Mouse (Mus musculus) right cerebral cortex, adult 18-20 months (tissue): ENCODE measurements at regions not wholly inside any gene's neighbourhood (a gene's known extent, or its start where the extent isn't known, plus 50 kb on each side); places are given as distances from the start of the nearest gene placed in this dataset.

Experiments
- DNase-seq: peaks from one replicate; pipeline ENCODE4 v3.0.0; 2022; ENCODE audit warnings: mixed read lengths

- DNase-seq, result peak; percentile 25
Observed at GRCm38 (mm10) chr3:127970891-127971290, 74.8 kb upstream of the Fam241a start.

- DNase-seq, result no peak
Observed at GRCm38 (mm10) chr3:127967170-127967569, 71.0 kb upstream of the Fam241a start.

- no peak for DNase-seq
Observed at GRCm38 (mm10) chr3:127966214-127966613, 70.1 kb upstream of the Fam241a start.

- DNase-seq, result no peak
Observed at GRCm38 (mm10) chr3:127958919-127959684, 63.0 kb upstream of the Fam241a start.

GRCm38 (mm10) chr3:127954856-127955255 lies 58.7 kb upstream of the Fam241a start:
- no peak for DNase-seq

- peak; percentile 38 for DNase-seq
Observed at GRCm38 (mm10) chr3:127953610-127954009, 57.5 kb upstream of the Fam241a start.

- peak; percentile 66 for DNase-seq
Observed at GRCm38 (mm10) chr3:127948898-127949620, 52.9 kb upstream of the Fam241a start.

- no peak for DNase-seq
Observed at GRCm38 (mm10) chr3:127948326-127948725, 52.2 kb upstream of the Fam241a start.
